Mouse (Mus musculus): ENCODE measurements at regions not wholly inside any gene's neighbourhood (a gene's known extent, or its start where the extent isn't known, plus 50 kb on each side); places are given as distances from the start of the nearest gene placed in this dataset.

DNA sequence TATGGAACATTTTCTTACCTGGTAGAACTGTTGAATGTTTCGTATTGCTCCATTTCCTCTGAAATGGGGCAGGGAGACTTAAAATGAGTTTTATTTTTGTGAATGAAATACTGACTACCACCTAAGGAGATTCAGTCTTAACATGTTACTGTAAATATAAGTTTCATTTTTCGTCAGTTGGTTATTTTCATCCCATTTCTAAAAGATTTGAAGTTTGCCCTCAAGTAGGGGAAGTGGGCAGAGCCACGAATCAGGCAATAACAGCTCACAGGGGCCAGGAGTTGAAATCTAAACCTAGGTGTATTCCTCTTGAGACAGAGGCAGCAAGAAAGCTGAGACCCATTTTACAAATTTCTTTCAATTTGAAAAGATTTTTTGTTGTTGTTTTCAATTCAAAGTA lies 88.6 kb upstream of the Ahr start:
- DNase-seq (ENCODE audit: low spot score in 2 of 2): no peak

DNA sequence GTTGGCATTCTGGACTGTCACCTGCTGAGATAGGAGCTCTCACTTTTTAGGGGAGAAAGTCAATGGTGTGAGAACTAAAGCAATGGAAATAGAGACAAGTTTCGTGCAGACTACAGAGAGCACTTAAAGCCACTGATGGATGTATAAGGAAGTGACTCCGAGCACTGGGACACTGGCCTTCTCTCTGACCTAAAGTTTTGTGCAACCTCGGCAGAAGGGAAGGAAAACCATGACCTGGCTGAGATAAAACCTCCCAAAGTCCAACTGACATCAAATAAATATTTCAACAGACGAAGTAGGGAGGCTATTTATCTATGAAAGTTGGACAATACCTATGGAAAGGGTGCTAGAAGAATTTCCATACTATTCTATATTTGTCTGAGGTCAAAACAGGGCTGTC lies 80.0 kb upstream of the Ahr start:
- no peak for DNase-seq (ENCODE audit: low spot score in 2 of 2)

DNA sequence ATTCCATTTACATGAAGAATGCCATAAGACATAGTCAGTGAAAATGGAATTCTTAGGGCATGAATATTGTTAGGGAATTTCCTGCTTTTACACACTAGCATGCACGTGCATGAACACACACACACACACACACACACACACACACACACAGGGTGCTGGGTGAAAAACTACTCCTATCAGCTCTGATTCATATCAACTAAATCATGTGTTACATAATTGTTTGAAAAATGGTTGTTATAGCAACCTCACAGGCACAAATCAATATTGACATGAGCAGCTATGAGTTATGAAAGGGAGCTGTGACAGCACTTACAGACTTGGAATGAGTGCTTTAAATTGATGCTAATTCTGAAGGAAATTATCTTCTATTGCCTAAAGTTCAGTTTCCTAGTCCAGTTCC lies 72.8 kb upstream of the Ahr start:
- no peak for DNase-seq (ENCODE audit: low spot score in 2 of 2)

DNA sequence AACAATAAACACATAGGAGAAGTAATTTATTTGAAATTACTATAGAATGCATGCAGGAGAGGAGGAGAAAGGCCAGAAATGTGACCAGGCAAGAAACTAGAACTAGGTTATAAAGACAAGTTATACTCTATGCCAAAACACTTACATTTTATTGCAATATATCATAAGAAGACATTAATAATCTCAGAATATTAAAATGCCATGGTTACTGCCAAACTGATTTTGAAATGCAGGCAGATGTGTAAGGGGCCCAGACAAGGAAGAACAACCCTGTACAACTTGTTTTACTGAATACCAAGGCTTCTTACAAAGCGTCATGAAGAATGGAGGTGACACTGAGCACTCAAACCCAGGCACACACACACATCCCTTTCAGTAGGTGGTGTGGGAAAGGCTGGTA lies 68.9 kb upstream of the Ahr start:
- DNase-seq (ENCODE audit: low spot score in 2 of 2): no peak

DNA sequence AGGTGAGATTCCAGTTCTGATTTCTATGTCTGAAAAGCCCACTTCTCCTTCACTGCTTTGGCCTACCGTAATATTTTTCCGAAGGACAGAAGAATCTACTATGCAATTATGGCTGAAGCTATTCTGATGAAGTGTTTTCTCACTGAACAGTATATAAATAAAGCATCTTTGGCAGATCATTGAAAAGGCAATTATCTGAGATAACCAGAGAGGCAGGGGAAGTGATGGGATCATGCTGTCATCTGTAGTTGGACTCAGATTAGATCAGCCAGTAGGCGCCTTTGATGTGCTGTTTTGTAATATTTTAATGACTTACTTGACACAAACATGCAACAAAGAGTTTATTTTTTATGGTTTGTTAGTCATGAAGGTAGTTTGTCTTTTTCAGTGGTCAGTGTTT lies 67.8 kb upstream of the Ahr start:
- no peak for DNase-seq (ENCODE audit: low spot score in 2 of 2)

DNA sequence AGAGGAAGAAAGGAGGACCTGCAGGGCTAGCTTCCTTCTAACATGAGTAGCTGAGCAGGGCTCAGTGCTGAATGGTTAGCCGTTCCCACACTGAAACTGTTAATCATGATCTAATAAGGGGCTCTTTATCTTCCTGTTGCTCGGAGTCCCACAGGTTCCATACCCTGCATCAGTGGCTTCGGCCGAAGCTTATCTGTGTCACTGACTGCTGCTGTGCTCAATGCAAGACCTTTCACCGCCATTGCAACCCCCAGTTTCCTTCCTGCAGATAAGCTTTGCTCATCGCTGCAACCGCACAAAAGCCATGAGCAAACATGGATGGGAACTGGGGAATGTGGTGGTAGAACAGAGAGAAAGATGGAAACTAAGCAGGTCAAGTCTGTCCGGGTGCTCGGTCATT lies 63.5 kb upstream of the Ahr start:
- no peak for DNase-seq (ENCODE audit: low spot score in 2 of 2)

DNA sequence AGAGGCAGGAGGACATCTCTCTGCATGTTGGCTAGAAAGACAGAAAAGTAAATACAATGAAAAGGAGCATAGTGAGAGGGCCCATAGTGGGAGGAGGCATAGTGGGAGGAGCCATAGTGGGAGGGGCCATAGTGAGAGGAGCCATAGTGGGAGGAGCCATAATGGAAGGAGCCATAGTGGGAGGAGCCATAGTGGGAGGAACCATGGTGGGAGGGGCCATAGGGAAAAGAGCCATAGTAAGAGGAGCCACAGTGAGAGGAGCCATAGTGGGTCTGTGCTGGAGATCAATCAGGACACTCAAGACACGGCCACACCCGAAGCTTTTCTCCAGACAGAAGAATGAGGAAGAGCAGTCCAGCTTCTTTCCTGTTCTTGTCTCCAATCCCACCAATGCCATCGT lies 58.0 kb upstream of the Ahr start:
- DNase-seq (ENCODE audit: low spot score in 2 of 2): no peak

All from spleen, postnatal 4 days (tissue).